Mouse (Mus musculus) CH12.LX (cell line): ENCODE results near the gene Mt3.

Source experiments
- BHLHE40 ChIP-seq: IDR thresholded peaks from 2 replicates; pipeline ENCODE4 v1.6.1; 2011; ENCODE audit warnings: mild to moderate bottlenecking, low read depth, low read length, improper control_type of control experiment
- CTCF ChIP-seq, 2 experiments: IDR thresholded peaks in 1 of 2; conservative IDR thresholded peaks in 1 of 2; 2 replicates each; pipeline ENCODE4 v1.5.1; 2011 to 2012; ENCODE audit warnings: low read depth in 2 of 2, low read length in 2 of 2, improper control_type of control experiment in 1 of 2, inconsistent platforms in 1 of 2, mild to moderate bottlenecking in 1 of 2, moderate library complexity in 1 of 2
- E2F4 ChIP-seq: IDR thresholded peaks from 2 replicates; pipeline ENCODE4 v1.6.1; 2011; ENCODE audit warnings: low read depth, low read length, improper control_type of control experiment; ENCODE audit not compliant: insufficient replicate concordance
- EP300 ChIP-seq: IDR thresholded peaks from 2 replicates; pipeline ENCODE4 v1.6.1; 2011; ENCODE audit warnings: low read length, improper control_type of control experiment
- GABPA ChIP-seq: IDR thresholded peaks from 2 replicates; pipeline ENCODE4 v1.6.1; 2012; ENCODE audit warnings: low read depth, low read length, improper control_type of control experiment, inconsistent platforms; ENCODE audit not compliant: insufficient replicate concordance
- JUND ChIP-seq: conservative IDR thresholded peaks from 2 replicates; pipeline ENCODE4 v1.6.1; 2011; ENCODE audit warnings: low read depth, low read length, improper control_type of control experiment
- MEF2A ChIP-seq: IDR thresholded peaks from 2 replicates; pipeline ENCODE4 v1.6.1; 2014; ENCODE audit warnings: low read depth, mild to moderate bottlenecking, inconsistent platforms, low read length, improper control_type of control experiment, borderline replicate concordance
- MXI1 ChIP-seq: IDR thresholded peaks from 2 replicates; pipeline ENCODE4 v1.6.1; 2011; ENCODE audit warnings: mild to moderate bottlenecking, low read depth, low read length, improper control_type of control experiment
- NRF1 ChIP-seq: IDR thresholded peaks from 2 replicates; pipeline ENCODE4 v1.6.1; 2014; ENCODE audit warnings: low read depth, mild to moderate bottlenecking, inconsistent platforms, low read length, improper control_type of control experiment, moderate library complexity
- PAX5 ChIP-seq: IDR thresholded peaks from 2 replicates; pipeline ENCODE4 v1.6.1; 2012; ENCODE audit warnings: low read length, inconsistent platforms, mixed read lengths
- POLR2A ChIP-seq: IDR thresholded peaks from 2 replicates; pipeline ENCODE4 v1.6.1; 2011; ENCODE audit warnings: low read depth, mild to moderate bottlenecking, improper control_type of control experiment, low read length
- ZC3H11A ChIP-seq: IDR thresholded peaks from 2 replicates; pipeline ENCODE4 v1.6.1; 2012; ENCODE audit warnings: low read depth, mild to moderate bottlenecking, inconsistent platforms, low read length, improper control_type of control experiment

- TF ChIP-seq PAX5 (no peak), BHLHE40 (peak; percentile 31), CTCF (conservative IDR thresholded peaks at IDR 0.05 in 1 of 2, IDR thresholded peaks at IDR 0.05 in 1 of 2; ENCODE audit: low read depth in 2 of 2, low read length in 2 of 2) (peak in 1 of 2 experiments; percentile 8; a peak in 1 of 4 replicates), ZC3H11A (no peak), JUND (no peak), GABPA (no peak), EP300 (peak; percentile 34; the same call in 1 of the 2 replicates), NRF1 (no peak), E2F4 (no peak), MXI1 (no peak), POLR2A (peak; percentile 58), MEF2A (peak; percentile 48; the same call in 1 of the 2 replicates)
Observed at GRCm38 (mm10) chr8:94184357-94184843, 32.0 kb downstream of the Mt3 start.
